Mouse (Mus musculus): ENCODE measurements at regions not wholly inside any gene's neighbourhood (a gene's known extent, or its start where the extent isn't known, plus 50 kb on each side); places are given as distances from the start of the nearest gene placed in this dataset.

- DNase-seq: no peak
These were observed 89.7 kb upstream of the Pgrmc2 start for GRCm38 (mm10) chr3:41172306-41173215.

GRCm38 (mm10) chr3:41171772-41172171, 88.9 kb upstream of the Pgrmc2 start:
- no peak for DNase-seq

GRCm38 (mm10) chr3:41171310-41171709, 88.5 kb upstream of the Pgrmc2 start:
- no peak for DNase-seq

- DNase-seq: no peak
These were observed 87.7 kb upstream of the Pgrmc2 start for GRCm38 (mm10) chr3:41170566-41170965.

- no peak for DNase-seq
These were observed 86.6 kb upstream of the Pgrmc2 start for GRCm38 (mm10) chr3:41169430-41169829.

GRCm38 (mm10) chr3:41168181-41168967, 85.5 kb upstream of the Pgrmc2 start:
- peak; percentile 16 for DNase-seq

- DNase-seq: no peak
These were observed 84.6 kb upstream of the Pgrmc2 start for GRCm38 (mm10) chr3:41167476-41167875.

GRCm38 (mm10) chr3:41164736-41165135, 81.9 kb upstream of the Pgrmc2 start:
- DNase-seq: no peak

GRCm38 (mm10) chr3:41163767-41164166, 80.9 kb upstream of the Pgrmc2 start:
- DNase-seq: no peak

GRCm38 (mm10) chr3:41162514-41162913, 79.7 kb upstream of the Pgrmc2 start:
- DNase-seq: no peak

- DNase-seq: no peak
These were observed 77.8 kb upstream of the Pgrmc2 start for GRCm38 (mm10) chr3:41160648-41161047.

GRCm38 (mm10) chr3:41158314-41158973, 75.6 kb upstream of the Pgrmc2 start:
- no peak for DNase-seq

GRCm38 (mm10) chr3:41157428-41157827, 74.6 kb upstream of the Pgrmc2 start:
- DNase-seq: no peak

- DNase-seq: no peak
These were observed 73.7 kb upstream of the Pgrmc2 start for GRCm38 (mm10) chr3:41156562-41156961.

GRCm38 (mm10) chr3:41155132-41155760, 72.4 kb upstream of the Pgrmc2 start:
- no peak for DNase-seq

- no peak for DNase-seq
These were observed 71.6 kb upstream of the Pgrmc2 start for GRCm38 (mm10) chr3:41154402-41154801.

- no peak for DNase-seq
These were observed 69.1 kb upstream of the Pgrmc2 start for GRCm38 (mm10) chr3:41151989-41152388.

GRCm38 (mm10) chr3:41140391-41140790, 57.5 kb upstream of the Pgrmc2 start:
- DNase-seq: no peak

- DNase-seq: no peak
These were observed 55.1 kb upstream of the Pgrmc2 start for GRCm38 (mm10) chr3:41137931-41138330.

- DNase-seq: no peak
These were observed 50.0 kb upstream of the Pgrmc2 start for GRCm38 (mm10) chr3:41132889-41133288.
